Mouse (Mus musculus) E14TG2a.4 (cell line): ENCODE data around the gene Svs6.

Experiments used
- CTCF ChIP-seq: conservative IDR thresholded peaks from 2 replicates; pipeline ENCODE4 v1.5.1; 2014; ENCODE audit warnings: low read length
- NANOG ChIP-seq: IDR thresholded peaks from 2 replicates; pipeline ENCODE4 v1.6.1; 2014; ENCODE audit warnings: borderline replicate concordance, low read length, mixed read lengths
- POU5F1 ChIP-seq: IDR thresholded peaks from 2 replicates; pipeline ENCODE4 v1.6.1; 2014; ENCODE audit warnings: low read length, borderline replicate concordance

DNA sequence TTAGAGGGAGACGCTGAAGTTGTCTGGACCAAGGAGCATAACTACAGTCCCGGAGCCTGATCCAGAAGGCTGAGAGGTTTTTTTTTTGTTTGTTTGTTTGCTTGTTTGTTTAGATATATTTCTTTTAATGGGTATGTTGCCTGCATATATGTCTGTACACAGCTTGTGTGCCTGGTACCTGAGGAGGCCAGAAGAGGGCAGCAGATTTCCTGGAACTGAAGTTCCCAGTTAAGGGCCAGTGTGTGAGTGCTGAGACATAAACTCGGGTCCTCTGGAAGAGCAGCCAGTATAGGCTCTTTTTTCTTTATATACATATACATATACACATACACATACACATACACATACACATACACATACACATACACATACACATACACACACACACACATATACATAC lies 41.8 kb downstream of the Svs6 start:
- TF ChIP-seq CTCF (peak; percentile 8; the same call in 1 of the 2 replicates), NANOG (no peak), POU5F1 (no peak)
